Mouse (Mus musculus) ES-Bruce4 (cell line): ENCODE measurements at regions not wholly inside any gene's neighbourhood (a gene's known extent, or its start where the extent isn't known, plus 50 kb on each side); places are given as distances from the start of the nearest gene placed in this dataset.

Source experiments
- CTCF ChIP-seq: IDR thresholded peaks from one replicate; pipeline ENCODE4 v1.8.1; 2011; ENCODE audit warnings: low read depth, low read length
- EP300 ChIP-seq: IDR thresholded peaks from 2 replicates; pipeline ENCODE4 v1.6.1; 2011; ENCODE audit warnings: low read depth, low read length; ENCODE audit not compliant: insufficient read depth
- POLR2A ChIP-seq: IDR thresholded peaks from one replicate; pipeline ENCODE4 v1.8.1; 2011; ENCODE audit warnings: low read length; ENCODE audit not compliant: insufficient read depth

- no peak for TF ChIP-seq POLR2A
- TF ChIP-seq CTCF, result no peak
- no peak for TF ChIP-seq EP300
Observed at GRCm38 (mm10) chr14:48736969-48737860, 63.6 kb upstream of the Otx2 start.
